Mouse (Mus musculus) kidney, embryonic 14.5 days (tissue): ENCODE data around the gene Rhox3g. TPM values are rescaled to one million over a fixed set of nuclear protein-coding genes. Genes with fewer than 3 reads are reported as not detected.
"Not testable (repeated sequence)": the region's sequence is repeated elsewhere in the genome, so short reads cannot be mapped to it uniquely, and the experiment has no call there.

Source experiments
- ATAC-seq: fragments of 200-750 bp; cut with Nextera tagmentation; 2 replicates; pipeline ENCODE4 v1.8.0; 2017; ENCODE audit warnings: moderate number of reproducible peaks, mild to moderate bottlenecking, moderate TSS enrichment, moderate library complexity; ENCODE audit not compliant: low FRiP score, low TSS enrichment
- H3K27ac ChIP-seq: fragments of 300-500 bp; sonication (generic); 2 replicates; pipeline ENCODE4 v1.5.1; 2014; ENCODE audit warnings: low read depth, mild to moderate bottlenecking, low read length, moderate library complexity, mixed read lengths
- H3K27me3 ChIP-seq: fragments of 300-500 bp; sonication (generic); 2 replicates; pipeline ENCODE4 v1.6.1; 2014; ENCODE audit warnings: mild to moderate bottlenecking, low read length; ENCODE audit not compliant: control insufficient read depth, insufficient read depth
- H3K36me3 ChIP-seq: fragments of 300-500 bp; sonication (generic); 2 replicates; pipeline ENCODE4 v1.6.1; 2014; ENCODE audit warnings: low read length, mixed read lengths; ENCODE audit not compliant: control insufficient read depth, insufficient read depth
- H3K4me1 ChIP-seq: fragments of 300-500 bp; sonication (generic); 2 replicates; pipeline ENCODE4 v1.6.1; 2014; ENCODE audit warnings: low read length, mixed read lengths; ENCODE audit not compliant: control insufficient read depth, insufficient read depth
- H3K4me2 ChIP-seq: fragments of 300-500 bp; sonication (generic); replicated peaks from 2 replicates; pipeline ENCODE4 v1.6.1; 2014; ENCODE audit warnings: low read depth, mild to moderate bottlenecking, low read length
- H3K4me3 ChIP-seq: fragments of 300-500 bp; sonication (generic); 2 replicates; pipeline ENCODE4 v1.5.1; 2014; ENCODE audit warnings: mild to moderate bottlenecking, low read length
- H3K9ac ChIP-seq: fragments of 300-500 bp; sonication (generic); 2 replicates; pipeline ENCODE4 v1.6.1; 2014; ENCODE audit warnings: low read depth, mild to moderate bottlenecking, low read length, moderate library complexity
- H3K9me3 ChIP-seq: fragments of 300-500 bp; sonication (generic); 2 replicates; pipeline ENCODE4 v1.6.1; 2016; ENCODE audit warnings: low read length; ENCODE audit not compliant: control insufficient read depth
- WGBS: fragments of 180-500 bp; shearing (Covaris S2); extraction: QIAGEN DNeasy Blood & Tissue Kit; methylation state at CpG from one replicate; pipeline ENCODE4 v1.1.7; 2014; 5-methylcytosine and 5-hydroxymethylcytosine counted together
- polyA plus RNA-seq: library from polyadenylated mRNA; unstranded; fragments of >200 nt; fragmentation: Nextera tagmentation; extraction: Ambion mirVana; gene quantifications from 2 replicates; pipeline ENCODE4 v1.2.1, GENCODE M21; 2014

The Rhox3g gene
- polyA plus RNA-seq, result not detected in 2 replicates

- H3K9ac ChIP-seq, H3K27me3 ChIP-seq: not testable (repeated sequence)
- WGBS, result 88% methylated on average over 2 of the region's 2 CpGs
Observed at GRCm38 (mm10) chrX:37628512-37628911, at the start of gene Rhox3g. TSS of gene Rhox3g (minus strand) at chrX:37628612.

DNA sequence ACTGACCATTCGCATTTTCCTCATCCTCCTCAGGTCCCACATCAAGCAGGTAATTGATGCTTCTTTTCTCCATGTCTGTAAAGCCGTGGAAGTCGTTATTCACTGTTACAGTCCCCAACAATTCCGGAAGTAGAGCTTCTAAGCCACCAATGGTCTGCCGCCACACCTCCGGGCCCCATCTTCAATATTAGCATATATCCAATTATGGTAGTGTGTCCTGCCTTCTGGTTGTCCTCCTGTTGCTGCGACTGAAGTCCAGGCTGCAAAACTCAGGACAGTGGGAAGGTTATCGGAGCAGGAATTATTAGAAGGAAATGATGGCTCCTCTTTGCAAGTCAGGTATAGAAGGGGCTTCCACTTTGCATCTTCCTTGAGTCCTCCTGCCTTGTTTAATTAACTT is 44.8 kb upstream of the Rhox3g start, which contains the start of gene Rhox2h:
TSS of gene Rhox2h (minus strand) at position 101 of the 400 bp plus-strand sequence.
- not testable (repeated sequence) for H3K27ac ChIP-seq, H3K36me3 ChIP-seq, H3K4me3 ChIP-seq, H3K9ac ChIP-seq, ATAC-seq, H3K9me3 ChIP-seq, H3K4me1 ChIP-seq, H3K4me2 ChIP-seq, H3K27me3 ChIP-seq
- WGBS, result 87% methylated on average over 8 of the region's 8 CpGs

More at GRCm38 (mm10) chrX:37628512-37628911, at the start of gene Rhox3g:
- ATAC-seq, H3K9me3 ChIP-seq, H3K36me3 ChIP-seq, H3K4me2 ChIP-seq, H3K4me3 ChIP-seq, H3K4me1 ChIP-seq, H3K27ac ChIP-seq: not testable (repeated sequence)

- not testable (repeated sequence) for ATAC-seq, H3K4me3 ChIP-seq, H3K9ac ChIP-seq, H3K27ac ChIP-seq, H3K4me1 ChIP-seq, H3K36me3 ChIP-seq, H3K9me3 ChIP-seq, H3K4me2 ChIP-seq, H3K27me3 ChIP-seq
- 88% methylated on average over 1 of the region's 3 CpGs for WGBS
Observed at GRCm38 (mm10) chrX:37668664-37669063, 40.3 kb upstream of the Rhox3g start, which contains the start of gene Rhox3h. TSS of gene Rhox3h (minus strand) at chrX:37668764.

DNA sequence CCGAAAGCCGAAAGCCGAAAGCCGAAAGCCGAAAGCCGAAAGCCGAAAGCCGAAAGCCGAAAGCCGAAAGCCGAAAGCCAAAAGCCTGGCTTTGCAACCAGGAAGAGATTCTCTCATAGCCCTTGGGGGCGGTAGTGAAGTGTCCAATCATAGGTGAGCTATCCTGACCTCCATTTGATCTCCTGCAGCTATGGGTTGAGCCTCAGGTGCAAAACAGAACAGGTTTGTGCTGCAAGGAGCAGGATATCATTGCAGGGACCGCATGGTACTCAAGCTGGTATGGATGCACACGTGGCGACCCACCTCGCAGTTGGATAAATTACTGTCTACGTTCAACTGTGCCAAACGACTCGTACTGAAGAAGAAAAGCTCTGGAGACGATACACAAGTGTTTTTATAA is 22.8 kb upstream of the Rhox3g start, which contains the start of gene Rhox4g:
TSS of gene Rhox4g (minus strand) at position 101 of the 400 bp plus-strand sequence.
- not testable (repeated sequence) for H3K9ac ChIP-seq, H3K27me3 ChIP-seq, H3K4me2 ChIP-seq, H3K9me3 ChIP-seq, H3K4me1 ChIP-seq, H3K36me3 ChIP-seq, H3K27ac ChIP-seq, H3K4me3 ChIP-seq, ATAC-seq
- 93% methylated on average over 16 of the region's 20 CpGs for WGBS

DNA sequence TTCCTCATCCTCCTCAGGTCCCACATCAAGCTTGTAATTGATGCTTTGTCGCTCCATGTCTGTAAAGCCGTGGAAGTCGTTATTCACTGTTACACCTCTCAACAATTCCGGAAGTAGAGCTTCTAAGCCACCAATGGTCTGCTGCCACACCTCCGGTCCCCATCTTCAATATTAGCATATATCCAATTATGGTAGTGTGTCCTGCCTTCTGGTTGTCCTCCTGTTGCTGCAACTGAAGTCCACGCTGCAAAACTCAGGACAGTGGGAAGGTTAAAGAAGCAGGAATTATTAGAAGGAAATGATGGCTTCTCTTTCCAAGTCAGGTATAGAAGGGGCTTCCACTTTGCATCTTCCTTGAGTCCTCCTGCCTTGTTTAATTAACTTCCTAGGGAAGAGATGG is 15.0 kb upstream of the Rhox3g start, which contains the start of gene Rhox2g:
TSS of gene Rhox2g (minus strand) at position 101 of the 400 bp plus-strand sequence.
- H3K27ac ChIP-seq, H3K9me3 ChIP-seq, H3K4me3 ChIP-seq, H3K4me2 ChIP-seq, H3K4me1 ChIP-seq, ATAC-seq, H3K36me3 ChIP-seq, H3K9ac ChIP-seq, H3K27me3 ChIP-seq: not testable (repeated sequence)
- 91% methylated on average over 6 of the region's 6 CpGs for WGBS

- H3K36me3 ChIP-seq, ATAC-seq, H3K27me3 ChIP-seq, H3K4me1 ChIP-seq, H3K4me3 ChIP-seq, H3K27ac ChIP-seq, H3K9ac ChIP-seq, H3K9me3 ChIP-seq, H3K4me2 ChIP-seq: not testable (repeated sequence)
- 95% methylated on average over 15 of the region's 19 CpGs for WGBS
Observed at GRCm38 (mm10) chrX:37607604-37608003, 20.8 kb downstream of the Rhox3g start, which contains the start of gene Rhox4f. TSS of gene Rhox4f (minus strand) at chrX:37607704.

- H3K27ac ChIP-seq, ATAC-seq, H3K27me3 ChIP-seq, H3K9me3 ChIP-seq, H3K4me3 ChIP-seq, H3K4me2 ChIP-seq, H3K9ac ChIP-seq, H3K36me3 ChIP-seq, H3K4me1 ChIP-seq: not testable (repeated sequence)
Observed at GRCm38 (mm10) chrX:37580692-37581091, 47.7 kb downstream of the Rhox3g start, which contains the start of gene Rhox3f. TSS of gene Rhox3f (plus strand) at chrX:37580992.

Other genes with a start within 250 kb of the Rhox3g start
- not detected in 2 replicates for gene Rhox3a2, start 248.6 kb downstream of the Rhox3g start, polyA plus RNA-seq
- not detected in 2 replicates for gene Rhox4a2, start 237.8 kb downstream of the Rhox3g start, polyA plus RNA-seq
- gene Rhox2b, start 216.5 kb downstream of the Rhox3g start, polyA plus RNA-seq, result not detected in 2 replicates
- not detected in 2 replicates for gene Rhox4b, start 196.1 kb downstream of the Rhox3g start, polyA plus RNA-seq
- gene Rhox2c, start 174.9 kb downstream of the Rhox3g start, polyA plus RNA-seq, result not detected in 2 replicates
- not detected in 2 replicates for gene Rhox3c, start 170.0 kb downstream of the Rhox3g start, polyA plus RNA-seq
- gene Rhox4c, start 148.3 kb downstream of the Rhox3g start, polyA plus RNA-seq, result not detected in 2 replicates
- gene Rhox2d, start 135.2 kb downstream of the Rhox3g start, polyA plus RNA-seq, result not detected in 2 replicates
- gene Rhox4d, start 114.3 kb downstream of the Rhox3g start, polyA plus RNA-seq, result not detected in 2 replicates
- not detected in 2 replicates for gene Rhox2e, start 98.2 kb downstream of the Rhox3g start, polyA plus RNA-seq
- not detected in 2 replicates for gene Rhox3e, start 86.6 kb downstream of the Rhox3g start, polyA plus RNA-seq
- gene Rhox4e, start 71.2 kb downstream of the Rhox3g start, polyA plus RNA-seq, result not detected in 2 replicates
- gene Rhox2f, start 57.2 kb downstream of the Rhox3g start, polyA plus RNA-seq, result not detected in 2 replicates
- gene Rhox3f, start 47.6 kb downstream of the Rhox3g start, polyA plus RNA-seq, result not detected in 2 replicates
- not detected in 2 replicates for gene Rhox4f, start 20.9 kb downstream of the Rhox3g start, polyA plus RNA-seq
- gene Rhox2g, start 14.9 kb upstream of the Rhox3g start, polyA plus RNA-seq, result not detected in 2 replicates
- gene Rhox4g, start 22.7 kb upstream of the Rhox3g start, polyA plus RNA-seq, result not detected in 2 replicates
- gene Rhox3h, start 40.2 kb upstream of the Rhox3g start, polyA plus RNA-seq, result not detected in 2 replicates
- gene Rhox2h, start 44.7 kb upstream of the Rhox3g start, polyA plus RNA-seq, result not detected in 2 replicates
- gene Rhox5, start 176.2 kb upstream of the Rhox3g start, polyA plus RNA-seq, result 1.8 and 1.9 TPM in 2 replicates
- gene Rhox6, start 198.3 kb upstream of the Rhox3g start, polyA plus RNA-seq, result not detected in 2 replicates
- not detected in 2 replicates for gene Rhox7a, start 203.1 kb upstream of the Rhox3g start, polyA plus RNA-seq